Mouse (Mus musculus): ENCODE measurements at regions not wholly inside any gene's neighbourhood (a gene's known extent, or its start where the extent isn't known, plus 50 kb on each side); places are given as distances from the start of the nearest gene placed in this dataset.
A peak's percentile ranks its signal among the peaks of the same experiment; 100 is the strongest.

DNA sequence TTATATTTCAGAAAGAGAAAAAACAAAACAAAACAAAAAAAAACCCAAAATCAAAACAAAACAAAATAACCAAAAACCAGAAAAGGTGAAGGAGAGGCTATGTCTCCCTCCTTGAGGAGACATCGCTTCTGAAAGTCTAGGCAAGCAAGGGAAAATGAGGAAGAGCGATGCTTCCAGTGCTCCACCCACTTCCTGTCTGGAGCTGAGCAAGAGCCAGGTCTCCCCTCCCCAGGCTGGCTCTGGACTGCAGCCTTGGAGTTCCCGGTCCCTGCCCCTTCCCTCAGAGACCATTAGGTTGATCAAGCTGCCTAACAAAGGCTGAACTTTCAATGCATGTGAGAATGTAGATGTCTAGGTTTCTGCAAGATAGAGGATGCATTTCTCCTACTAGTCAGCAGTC lies 173.3 kb downstream of the Fam43a start:
- H3K27me3 ChIP-seq (ENCODE audit: control insufficient read depth, insufficient read depth, low read length) = no peaks in the 10 kb centered on the region

DNA sequence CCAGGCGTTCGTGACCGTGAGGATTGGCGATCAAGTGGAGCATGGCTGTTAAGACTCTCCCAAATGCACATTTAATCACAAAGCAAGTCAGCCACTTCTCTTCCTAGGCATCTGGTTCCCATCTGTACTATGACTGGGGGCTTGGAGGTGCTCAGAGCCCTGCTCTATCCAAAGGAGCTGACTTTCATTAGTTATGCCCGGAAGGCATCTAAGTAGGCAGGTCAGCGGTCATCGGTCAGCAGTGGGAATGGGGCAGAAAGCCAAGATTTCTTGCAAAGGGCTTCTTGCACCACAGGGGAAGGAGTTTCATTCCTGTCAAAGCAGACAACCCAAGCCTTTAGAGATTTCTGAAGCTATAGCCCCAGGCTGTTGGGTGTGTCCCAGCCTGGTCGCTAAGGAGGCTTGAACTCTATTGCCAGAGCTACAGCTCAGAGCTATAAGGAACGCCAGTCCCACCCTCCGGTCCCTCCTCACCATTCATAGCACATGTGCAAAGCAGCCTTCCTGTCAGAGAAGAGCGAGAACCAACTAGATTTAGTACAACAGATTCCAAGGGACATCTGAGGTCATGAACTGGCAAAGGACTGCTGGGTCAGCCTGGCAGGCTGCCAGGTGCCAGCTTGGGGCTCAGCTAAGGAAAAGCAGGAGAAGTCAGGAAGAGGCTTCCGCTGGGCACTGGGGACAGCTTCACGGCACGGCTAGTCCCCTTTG lies 175.6 kb downstream of the Fam43a start:
- 59% methylated on average over 14 of the region's 14 CpGs for WGBS
- Histone ChIP-seq H3K27ac (replicated peaks) (no peak overlapping the region), H3K4me2 (replicated peaks; ENCODE audit: low read depth) (no peak overlapping the region), H3K4me3 (ENCODE audit: low read depth, low read length) (no peak overlapping the region), H3K36me3 (ENCODE audit: control insufficient read depth, insufficient read depth, low read length) (no peaks in the 10 kb centered on the region), H3K9me3 (ENCODE audit: control insufficient read depth, low read length) (no peaks in the 10 kb centered on the region), H3K27me3 (ENCODE audit: control insufficient read depth, insufficient read depth, low read length) (no peaks in the 10 kb centered on the region), H3K9ac (ENCODE audit: low read length) (no peak overlapping the region), H3K4me1 (replicated peaks; ENCODE audit: control insufficient read depth, insufficient read depth) (no peaks in the 10 kb centered on the region; the same call in 1 of the 2 replicates)
- 0 out of 2 replicates have a peak, but pooled peaks have one; percentile 27 for ATAC-seq (ENCODE audit: low FRiP score, low TSS enrichment)
- TF ChIP-seq EP300 (optimal IDR thresholded peaks at IDR 0.05) = no peak
- TF ChIP-seq CTCF (IDR thresholded peaks at IDR 0.05; ENCODE audit: low read depth) = no peak
- DNase-seq (ENCODE audit: low spot score) = peak; percentile 33

More for the DNA sequence above, 173.3 kb downstream of the Fam43a start:
- DNase-seq (ENCODE audit: low spot score) (no peak), ATAC-seq (ENCODE audit: low FRiP score, low TSS enrichment) (no peak)
- Histone ChIP-seq H3K9ac (ENCODE audit: low read length) (no peak overlapping the region), H3K4me3 (ENCODE audit: low read depth, low read length) (no peak overlapping the region), H3K9me3 (ENCODE audit: control insufficient read depth, low read length) (no peaks in the 10 kb centered on the region), H3K36me3 (ENCODE audit: control insufficient read depth, insufficient read depth, low read length) (no peaks in the 10 kb centered on the region), H3K4me2 (replicated peaks; ENCODE audit: low read depth) (no peak overlapping the region), H3K4me1 (replicated peaks; ENCODE audit: control insufficient read depth, insufficient read depth) (no peaks in the 10 kb centered on the region; the same call in none of the 2 replicates), H3K27ac (replicated peaks) (no peak overlapping the region)
- TF ChIP-seq CTCF (IDR thresholded peaks at IDR 0.05; ENCODE audit: low read depth) = no peak
- TF ChIP-seq EP300 (optimal IDR thresholded peaks at IDR 0.05) = no peak
- 60% methylated on average over 3 of the region's 3 CpGs for WGBS

DNA sequence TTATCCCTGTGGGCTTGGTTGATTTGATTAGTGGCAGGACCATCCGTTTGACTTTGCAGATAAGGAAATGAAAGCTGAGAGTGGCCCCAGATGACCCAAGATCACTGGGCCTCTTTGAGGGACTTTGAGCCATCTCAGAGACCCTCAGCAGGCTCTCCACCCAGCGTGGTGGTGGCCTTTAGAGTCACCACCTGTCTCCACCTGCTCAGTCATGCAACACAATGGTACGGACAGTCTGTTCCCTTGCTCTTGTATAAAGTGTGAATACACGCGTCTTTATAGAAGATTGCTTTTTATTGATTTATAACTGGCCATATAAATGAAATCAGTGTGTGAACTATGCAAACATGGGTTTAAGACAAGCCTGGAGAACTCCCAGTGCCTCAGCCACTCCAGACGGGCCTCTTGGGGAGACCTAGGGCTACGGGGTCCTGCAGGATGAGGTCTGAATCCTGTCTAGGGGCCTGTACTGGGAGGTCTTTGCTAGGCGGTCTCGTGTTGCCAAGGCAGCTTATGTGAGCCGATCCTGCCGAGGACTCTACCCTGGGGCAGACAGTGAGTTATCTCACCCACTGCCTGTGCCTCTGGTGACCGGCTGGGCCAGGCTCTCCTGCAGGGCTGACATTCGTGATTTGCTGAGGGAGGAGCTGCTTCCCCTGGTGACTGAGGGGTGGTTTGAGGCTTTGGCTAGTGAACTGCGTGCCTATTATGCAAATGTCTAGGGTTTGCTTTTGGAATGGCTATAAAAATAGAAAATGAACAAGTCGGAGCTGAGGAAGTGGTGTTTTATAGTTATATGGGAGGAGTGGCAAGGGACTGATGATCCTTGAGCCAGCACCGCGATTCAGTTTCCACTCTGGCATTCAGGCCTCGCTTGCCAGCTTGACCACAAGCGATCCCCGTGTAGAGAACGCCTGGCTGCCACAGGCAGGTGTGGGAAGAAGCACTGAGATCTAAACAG lies 176.5 kb downstream of the Fam43a start:
- no peak overlapping the region for H3K9ac ChIP-seq (ENCODE audit: low read length)
- no peaks in the 10 kb centered on the region; the same call in 1 of the 2 replicates for H3K4me1 ChIP-seq (replicated peaks; ENCODE audit: control insufficient read depth, insufficient read depth)
- H3K27ac ChIP-seq (replicated peaks) = no peak overlapping the region
- DNase-seq (ENCODE audit: low spot score) (peak; percentile 34), ATAC-seq (ENCODE audit: low FRiP score, low TSS enrichment) (peak; percentile 33; the same call in 1 of the 2 replicates)
- H3K4me3 ChIP-seq (ENCODE audit: low read depth, low read length) = no peak overlapping the region
- H3K27me3 ChIP-seq (ENCODE audit: control insufficient read depth, insufficient read depth, low read length) = no peaks in the 10 kb centered on the region
- H3K4me2 ChIP-seq (replicated peaks; ENCODE audit: low read depth) = no peak overlapping the region
- TF ChIP-seq CTCF (IDR thresholded peaks at IDR 0.05; ENCODE audit: low read depth) (no peak), EP300 (optimal IDR thresholded peaks at IDR 0.05) (no peak)
- no peaks in the 10 kb centered on the region for H3K36me3 ChIP-seq (ENCODE audit: control insufficient read depth, insufficient read depth, low read length)
- WGBS = 54% methylated on average over 21 of the region's 21 CpGs
- H3K9me3 ChIP-seq (ENCODE audit: control insufficient read depth, low read length) = no peaks in the 10 kb centered on the region

DNA sequence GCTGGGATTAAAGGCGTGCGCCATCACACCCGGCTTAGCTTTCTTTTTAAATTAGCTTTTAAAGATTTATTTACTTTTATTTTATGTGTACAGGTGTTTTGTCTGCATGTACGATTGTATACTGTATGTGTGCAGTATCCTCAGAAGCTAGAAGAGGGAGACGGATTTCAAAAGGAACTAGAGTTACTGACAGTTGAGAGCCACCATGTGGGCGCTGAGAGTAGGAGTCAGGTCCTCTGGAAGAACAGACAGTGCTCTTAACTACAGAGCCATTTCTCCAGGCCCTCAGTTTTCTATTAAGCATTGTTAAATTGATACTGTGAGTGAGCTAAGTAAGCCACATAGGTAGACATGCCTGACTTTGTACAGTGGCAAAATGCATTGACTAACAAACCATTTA lies 177.9 kb downstream of the Fam43a start:
- TF ChIP-seq EP300 (optimal IDR thresholded peaks at IDR 0.05) (no peak), CTCF (IDR thresholded peaks at IDR 0.05; ENCODE audit: low read depth) (peak; percentile 11; the same call in 1 of the 2 replicates)
- H3K27ac ChIP-seq (replicated peaks) = no peak overlapping the region
- H3K4me3 ChIP-seq (ENCODE audit: low read depth, low read length) = no peak overlapping the region
- H3K27me3 ChIP-seq (ENCODE audit: control insufficient read depth, insufficient read depth, low read length) = no peaks in the 10 kb centered on the region
- no peak overlapping the region for H3K4me2 ChIP-seq (replicated peaks; ENCODE audit: low read depth)
- H3K4me1 ChIP-seq (replicated peaks; ENCODE audit: control insufficient read depth, insufficient read depth) = no peaks in the 10 kb centered on the region; the same call in 1 of the 2 replicates
- H3K9ac ChIP-seq (ENCODE audit: low read length) = no peak overlapping the region
- H3K36me3 ChIP-seq (ENCODE audit: control insufficient read depth, insufficient read depth, low read length) = no peaks in the 10 kb centered on the region
- no peak for DNase-seq (ENCODE audit: low spot score)
- H3K9me3 ChIP-seq (ENCODE audit: control insufficient read depth, low read length) = no peaks in the 10 kb centered on the region
- no peak for ATAC-seq (ENCODE audit: low FRiP score, low TSS enrichment)
- 84% methylated on average over 6 of the region's 6 CpGs for WGBS

DNA sequence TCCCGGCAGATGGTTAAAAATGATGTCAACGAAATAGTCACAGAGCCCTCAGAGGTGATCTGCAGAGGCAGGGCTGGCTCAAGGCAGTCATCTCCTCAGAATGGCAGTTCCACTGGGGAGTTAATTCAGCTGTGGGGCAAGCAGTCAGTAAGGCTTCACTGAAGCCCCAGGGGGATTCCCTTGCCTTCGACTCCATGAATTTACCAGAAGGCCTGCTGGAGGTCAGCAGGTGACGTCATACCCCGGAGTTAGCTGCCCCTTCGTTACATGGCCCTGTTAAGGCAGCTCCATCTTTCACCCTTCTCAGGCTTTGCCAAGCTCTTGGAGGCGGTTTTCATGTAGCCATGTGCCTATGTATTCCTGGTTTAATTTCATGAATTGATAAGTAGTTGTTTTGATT lies 178.6 kb downstream of the Fam43a start:
- no peak overlapping the region for H3K27ac ChIP-seq (replicated peaks)
- 73% methylated on average over 7 of the region's 7 CpGs for WGBS
- no peaks in the 10 kb centered on the region; the same call in 1 of the 2 replicates for H3K4me1 ChIP-seq (replicated peaks; ENCODE audit: control insufficient read depth, insufficient read depth)
- no peak overlapping the region for H3K4me2 ChIP-seq (replicated peaks; ENCODE audit: low read depth)
- TF ChIP-seq CTCF (IDR thresholded peaks at IDR 0.05; ENCODE audit: low read depth) = no peak
- no peak for TF ChIP-seq EP300 (optimal IDR thresholded peaks at IDR 0.05)
- no peak overlapping the region for H3K9ac ChIP-seq (ENCODE audit: low read length)
- H3K4me3 ChIP-seq (ENCODE audit: low read depth, low read length) = no peak overlapping the region
- ATAC-seq (ENCODE audit: low FRiP score, low TSS enrichment) = no peak
- no peak for DNase-seq (ENCODE audit: low spot score)
- no peaks in the 10 kb centered on the region for H3K36me3 ChIP-seq (ENCODE audit: control insufficient read depth, insufficient read depth, low read length)
- no peaks in the 10 kb centered on the region for H3K9me3 ChIP-seq (ENCODE audit: control insufficient read depth, low read length)
- H3K27me3 ChIP-seq (ENCODE audit: control insufficient read depth, insufficient read depth, low read length) = no peaks in the 10 kb centered on the region

Data from stomach, postnatal 0 days (tissue).